8 mouse cellular contexts compared by ENCODE assay signal in the genomic region with DNA sequence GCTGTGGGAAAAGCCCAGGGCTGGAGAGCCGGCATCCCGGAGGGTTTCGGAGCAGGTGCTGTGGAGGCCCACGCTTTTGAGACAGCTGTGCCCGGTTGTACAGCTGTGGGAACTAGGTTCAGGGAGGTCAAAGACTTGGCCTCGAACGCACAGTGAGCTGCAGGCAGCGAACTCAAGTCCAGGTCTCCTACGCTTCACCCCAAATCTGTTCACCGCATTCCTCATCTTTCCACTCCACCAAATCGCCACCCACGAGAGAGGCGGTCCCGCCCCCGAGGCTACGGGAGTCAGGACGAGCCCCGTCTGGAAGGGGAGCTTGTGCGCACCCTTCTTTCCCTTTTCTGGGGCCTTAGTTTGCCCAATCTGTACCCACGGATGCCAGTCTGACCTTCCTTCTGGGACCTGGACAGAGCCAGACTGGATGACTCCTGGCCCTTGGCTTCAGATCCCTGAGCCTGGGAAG. TPM values are rescaled to one million over a fixed set of nuclear protein-coding genes. Genes with fewer than 3 reads are reported as not detected.
DNase-seq lines count a peak whose midpoint lies in the region; ATAC-seq and TF ChIP-seq lines count a peak whose summit lies in the region.

No protein-coding gene starts in this region.

- H3K27me3 ChIP-seq in cerebellum, adult 2 months (ENCODE audit: control insufficient read depth, insufficient read depth, low read length): no peaks in the 10 kb centered on the region
- H3K27me3 ChIP-seq in spleen, adult 2 months (ENCODE audit: control insufficient read depth, insufficient read depth, low read length): no peaks in the 10 kb centered on the region
- no peaks in the 10 kb centered on the region for H3K27me3 ChIP-seq in forebrain, embryonic 11.5 days (ENCODE audit: control insufficient read depth, insufficient read depth, low read length)
- no peaks in the 10 kb centered on the region for H3K27me3 ChIP-seq in stomach, postnatal 0 days (ENCODE audit: control insufficient read depth, insufficient read depth, low read length)

- TF ChIP-seq POLR2A in cerebellum, adult 2 months (IDR thresholded peaks at IDR 0.05; ENCODE audit: borderline replicate concordance, insufficient read depth, low read length): no peak
- no peak for TF ChIP-seq POLR2A in spleen, adult 2 months (IDR thresholded peaks at IDR 0.05; ENCODE audit: low read depth, low read length)

- peak overlapping the region; percentile 84 for H3K9ac ChIP-seq in forebrain, embryonic 11.5 days (ENCODE audit: low read length)
- peak overlapping the region; percentile 89 for H3K9ac ChIP-seq in stomach, postnatal 0 days (ENCODE audit: low read length)

- no peaks in the 10 kb centered on the region; the same call in none of the 2 replicates for H3K4me1 ChIP-seq in cerebellum, adult 2 months (ENCODE audit: control insufficient read depth, insufficient read depth, low read length)
- peaks cover 2% of the 10 kb centered on the region; the same call in 1 of the 2 replicates for H3K4me1 ChIP-seq in spleen, adult 2 months (ENCODE audit: control insufficient read depth, insufficient read depth, insufficient read length)
- H3K4me1 ChIP-seq in forebrain, embryonic 11.5 days (replicated peaks; ENCODE audit: control insufficient read depth, insufficient read depth, low read length): no peaks in the 10 kb centered on the region
- H3K4me1 ChIP-seq in stomach, postnatal 0 days (replicated peaks; ENCODE audit: control insufficient read depth, insufficient read depth): no peaks in the 10 kb centered on the region

- ATAC-seq in forebrain, embryonic 11.5 days (replicated peaks; ENCODE audit: low FRiP score): no peak; the same call in 1 of the 2 replicates
- no peak; the same call in 1 of the 2 replicates for ATAC-seq in stomach, postnatal 0 days (ENCODE audit: low FRiP score, low TSS enrichment)

- 0 out of 2 replicates have a peak, but pooled peaks cover 2% of the 10 kb centered on the region for H3K36me3 ChIP-seq in spleen, adult 2 months (ENCODE audit: control insufficient read depth, insufficient read depth, low read length)
- H3K36me3 ChIP-seq in forebrain, embryonic 11.5 days (ENCODE audit: control insufficient read depth, insufficient read depth, low read length): no peaks in the 10 kb centered on the region; the same call in 1 of the 2 replicates
- H3K36me3 ChIP-seq in stomach, postnatal 0 days (ENCODE audit: control insufficient read depth, insufficient read depth, low read length): no peaks in the 10 kb centered on the region

- no peak for DNase-seq in cerebellum, adult 2 months
- DNase-seq in cerebellum, postnatal 36 days: no peak
- DNase-seq in spleen, adult 2 months (ENCODE audit: low read depth in 1 of 2, low spot score in 2 of 2): peak; percentile 7 to 17
- no peak for DNase-seq in spleen, adult 12 weeks (ENCODE audit: low spot score)
- DNase-seq in forebrain, embryonic 11.5 days (ENCODE audit: low spot score): peak; percentile 61
- peak; percentile 70 for DNase-seq in kidney, postnatal 10 days
- peak; percentile 50 for DNase-seq in lung, postnatal 25 days (ENCODE audit: low spot score)
- DNase-seq in stomach, postnatal 0 days (ENCODE audit: low spot score): no peak

- under 1% methylated on average over 20 of the region's 20 CpGs for WGBS in cerebellum, adult 2 months
- under 1% methylated on average over 20 of the region's 20 CpGs for WGBS in spleen, adult 2 months
- under 1% methylated on average over 20 of the region's 20 CpGs for WGBS in forebrain, embryonic 11.5 days
- under 1% methylated on average over 20 of the region's 20 CpGs for WGBS in stomach, postnatal 0 days

- H3K4me3 ChIP-seq in cerebellum, adult 2 months (replicated peaks; ENCODE audit: insufficient read depth, low read depth, low read length): peak overlapping the region; percentile 75
- peak overlapping the region; percentile 94 for H3K4me3 ChIP-seq in spleen, adult 2 months (ENCODE audit: extremely low read depth, insufficient read depth, insufficient read length)
- H3K4me3 ChIP-seq in forebrain, embryonic 11.5 days (ENCODE audit: low read depth, low read length): peak overlapping the region; percentile 73
- peak overlapping the region; percentile 79 for H3K4me3 ChIP-seq in stomach, postnatal 0 days (ENCODE audit: low read depth, low read length)

- TF ChIP-seq CTCF in cerebellum, adult 2 months (IDR thresholded peaks at IDR 0.05; ENCODE audit: borderline replicate concordance, insufficient read depth, low read depth, low read length): no peak
- no peak for TF ChIP-seq CTCF in spleen, adult 2 months (IDR thresholded peaks at IDR 0.05; ENCODE audit: extremely low read depth, insufficient read depth, insufficient read length, insufficient replicate concordance)
- TF ChIP-seq CTCF in stomach, postnatal 0 days (IDR thresholded peaks at IDR 0.05; ENCODE audit: low read depth): no peak

- H3K4me2 ChIP-seq in forebrain, embryonic 11.5 days (ENCODE audit: low read depth, low read length, severe bottlenecking): peak overlapping the region; percentile 93
- peak overlapping the region; percentile 87 for H3K4me2 ChIP-seq in stomach, postnatal 0 days (replicated peaks; ENCODE audit: low read depth)

- no peak for TF ChIP-seq EP300 in stomach, postnatal 0 days (optimal IDR thresholded peaks at IDR 0.05)

- peak overlapping the region; percentile 81 for H3K27ac ChIP-seq in cerebellum, adult 2 months (ENCODE audit: insufficient read depth, low read length)
- peak overlapping the region; percentile 85 for H3K27ac ChIP-seq in spleen, adult 2 months (ENCODE audit: insufficient read depth, low read length)
- peak overlapping the region; percentile 66 for H3K27ac ChIP-seq in forebrain, embryonic 11.5 days (ENCODE audit: low read depth, low read length)
- peak overlapping the region; percentile 96 for H3K27ac ChIP-seq in stomach, postnatal 0 days (replicated peaks)

- H3K9me3 ChIP-seq in forebrain, embryonic 11.5 days (ENCODE audit: control insufficient read depth, low read length): no peaks in the 10 kb centered on the region
- no peaks in the 10 kb centered on the region for H3K9me3 ChIP-seq in stomach, postnatal 0 days (ENCODE audit: control insufficient read depth, low read length)

RNA-seq across cellular contexts. Expression of gene Rnf185, which starts 0.4 kb away (rescaled TPM):
- polyA plus RNA-seq in cerebellum, adult 2 months (2012; rRNA removed): 38.1 and 39.3 TPM in 2 replicates
- 12.8 and 13.1 TPM in 2 replicates for polyA plus RNA-seq in spleen, adult 2 months (2012; rRNA removed)
- polyA plus RNA-seq in forebrain, embryonic 11.5 days (2014; fragmentation: Nextera tagmentation; extraction: Ambion mirVana): 45.9 and 47.5 TPM in 2 replicates
- polyA plus RNA-seq in stomach, postnatal 0 days (2015; fragmentation: Nextera tagmentation; extraction: Ambion mirVana): 19.4 and 20.9 TPM in 2 replicates

RNA-seq across cellular contexts. Expression of gene Pla2g3, which starts 36.4 kb away (rescaled TPM):
- polyA plus RNA-seq in cerebellum, adult 2 months (2012; rRNA removed): 3.8 and 4.0 TPM in 2 replicates
- 0.15 and 0.30 TPM in 2 replicates for polyA plus RNA-seq in spleen, adult 2 months (2012; rRNA removed)
- 0.45 and 0.92 TPM in 2 replicates for polyA plus RNA-seq in forebrain, embryonic 11.5 days (2014; fragmentation: Nextera tagmentation; extraction: Ambion mirVana)
- polyA plus RNA-seq in stomach, postnatal 0 days (2015; fragmentation: Nextera tagmentation; extraction: Ambion mirVana): 9.4 and 11.0 TPM in 2 replicates

RNA-seq across cellular contexts. Expression of gene Limk2, which starts 42.7 kb away (rescaled TPM):
- polyA plus RNA-seq in cerebellum, adult 2 months (2012; rRNA removed): 201 and 206 TPM in 2 replicates
- polyA plus RNA-seq in spleen, adult 2 months (2012; rRNA removed): 58.8 and 66.6 TPM in 2 replicates
- 51.8 and 63.9 TPM in 2 replicates for polyA plus RNA-seq in forebrain, embryonic 11.5 days (2014; fragmentation: Nextera tagmentation; extraction: Ambion mirVana)
- polyA plus RNA-seq in stomach, postnatal 0 days (2015; fragmentation: Nextera tagmentation; extraction: Ambion mirVana): 69.3 and 73.9 TPM in 2 replicates

RNA-seq across cellular contexts. Expression of gene Inpp5j, which starts 52.9 kb away (rescaled TPM):
- polyA plus RNA-seq in cerebellum, adult 2 months (2012; rRNA removed): 103 and 106 TPM in 2 replicates
- polyA plus RNA-seq in spleen, adult 2 months (2012; rRNA removed): 1.1 and 1.9 TPM in 2 replicates
- 0.31 and 0.47 TPM in 2 replicates for polyA plus RNA-seq in forebrain, embryonic 11.5 days (2014; fragmentation: Nextera tagmentation; extraction: Ambion mirVana)
- polyA plus RNA-seq in stomach, postnatal 0 days (2015; fragmentation: Nextera tagmentation; extraction: Ambion mirVana): 2.4 and 2.7 TPM in 2 replicates

Comparison
In these comparisons a context has a peak if more than half of its experiments do, and no peak if none do; other contexts are left out.
1. DNase-seq: peak in spleen, adult 2 months (2 of 2), forebrain, embryonic 11.5 days (single experiment), kidney, postnatal 10 days (single experiment) and lung, postnatal 25 days (single experiment); none in cerebellum, adult 2 months (0 of 2), cerebellum, postnatal 36 days (0 of 2), spleen, adult 12 weeks (single experiment) and stomach, postnatal 0 days (single experiment).
2. Peak in every context shown above with its lines, with median percentiles within 50 percentile points of each other: H3K27ac ChIP-seq and H3K4me3 ChIP-seq.